In the genomic region with DNA sequence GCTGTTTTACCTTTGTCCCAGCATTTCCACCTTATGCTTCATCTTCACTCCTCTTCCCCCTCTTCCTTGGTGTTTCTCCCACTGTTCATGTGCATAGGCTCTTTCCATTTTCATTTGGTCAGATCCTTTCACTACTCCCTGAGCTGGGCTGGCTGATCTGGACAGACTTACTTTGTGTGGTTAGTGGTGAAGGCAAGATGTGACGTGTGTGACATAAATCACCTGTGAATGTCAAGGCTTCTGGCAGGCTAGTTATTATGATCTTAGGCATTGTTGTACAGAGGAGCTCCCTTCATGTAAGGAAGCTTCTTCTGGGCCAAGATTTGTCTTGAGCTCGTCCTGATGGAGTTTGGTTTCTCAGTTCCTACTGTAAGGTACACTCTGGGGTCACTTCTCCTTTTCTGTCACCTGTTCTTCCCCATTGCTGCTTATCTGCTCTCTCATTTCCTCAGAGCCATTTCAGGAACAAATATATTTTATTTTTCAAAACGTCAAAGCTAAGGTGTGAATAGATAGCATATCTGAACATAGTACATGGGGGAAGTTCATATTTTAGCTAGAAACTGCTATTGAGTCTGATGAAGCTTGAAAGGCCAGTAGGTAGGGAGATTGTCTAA, we compare ENCODE assay signal across 2 mouse cellular contexts.
TF ChIP-seq lines count a peak whose summit lies in the region.

No protein-coding gene starts in this region.

TF ChIP-seq in CH12.LX, 34 proteins besides CTCF, POLR2A, EP300 and RAD21 (continued from another document):
- TF ChIP-seq USF2 (conservative IDR thresholded peaks at IDR 0.05; ENCODE audit: low read depth, low read length) (no peak), IRF4 (IDR thresholded peaks at IDR 0.05; ENCODE audit: low read depth, low read length) (peak; percentile 81), MAZ (IDR thresholded peaks at IDR 0.05; ENCODE audit: low read depth, low read length) (no peak), RCOR1 (conservative IDR thresholded peaks at IDR 0.05; ENCODE audit: low read depth, low read length) (peak; percentile 66; the same call in 1 of the 2 replicates), PAX5 (IDR thresholded peaks at IDR 0.05; ENCODE audit: low read length) (no peak)

TF ChIP-seq in myocyte, 11 proteins besides CTCF, POLR2A, EP300 and RAD21 (continued from another document):
- TF ChIP-seq E2F4 (IDR thresholded peaks at IDR 0.05; ENCODE audit: insufficient read depth), result no peak
- no peak for TF ChIP-seq MAX (IDR thresholded peaks at IDR 0.05; ENCODE audit: low read depth)
- TF ChIP-seq TCF12 (IDR thresholded peaks at IDR 0.05; ENCODE audit: insufficient read depth, poor library complexity, severe bottlenecking), result no peak
- no peak for TF ChIP-seq MYOG (IDR thresholded peaks at IDR 0.05; ENCODE audit: control insufficient read depth in 1 of 3, insufficient read depth in 1 of 3, insufficient read length in 2 of 3, low read depth in 2 of 3)
- no peak for TF ChIP-seq MYOD1 (IDR thresholded peaks at IDR 0.05; ENCODE audit: control insufficient read depth in 1 of 3, insufficient read length in 2 of 3, low read depth in 2 of 3)
